ENCODE assay signal across 8 mouse cellular contexts in the genomic region with DNA sequence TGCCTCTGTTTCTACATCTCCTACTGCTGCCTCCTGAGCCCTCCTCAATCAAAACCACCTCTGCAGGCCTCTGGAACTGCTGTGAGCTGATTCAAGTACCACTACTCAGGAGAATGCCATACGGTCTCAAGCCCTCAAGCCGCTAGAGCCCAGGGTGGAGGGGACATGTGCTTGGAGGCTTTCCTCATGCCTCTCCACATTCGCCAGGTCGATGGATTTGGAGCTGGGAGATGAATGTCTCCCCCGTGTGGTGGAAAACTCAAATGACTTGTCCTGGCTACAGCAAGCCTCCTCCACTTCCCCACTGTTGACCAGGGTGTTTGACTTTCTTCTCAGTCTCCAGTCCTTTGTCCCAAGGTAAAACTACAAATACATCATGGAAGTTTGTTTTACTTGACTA. TPM values are rescaled to one million over a fixed set of nuclear protein-coding genes. Genes with fewer than 3 reads are reported as not detected.
DNase-seq lines count a peak whose midpoint lies in the region; ATAC-seq lines count a peak whose summit lies in the region.

No protein-coding gene starts in this region.

- H3K9me3 ChIP-seq in hindbrain, embryonic 10.5 days, result no peaks in the 10 kb centered on the region
- H3K9me3 ChIP-seq in hindbrain, embryonic 12.5 days (replicated peaks), result no peaks in the 10 kb centered on the region
- no peaks in the 10 kb centered on the region for H3K9me3 ChIP-seq in forebrain, embryonic 16.5 days (ENCODE audit: control insufficient read depth, low read length)

- no peak overlapping the region for H3K4me2 ChIP-seq in hindbrain, embryonic 12.5 days (replicated peaks)
- H3K4me2 ChIP-seq in forebrain, embryonic 16.5 days (ENCODE audit: low read length), result no peak overlapping the region

- no peak overlapping the region for H3K9ac ChIP-seq in hindbrain, embryonic 12.5 days
- no peak overlapping the region for H3K9ac ChIP-seq in forebrain, embryonic 16.5 days (replicated peaks; ENCODE audit: low read depth, low read length)

- WGBS in hindbrain, embryonic 10.5 days, result 28% methylated on average over 5 of the region's 5 CpGs
- 25% methylated on average over 5 of the region's 5 CpGs for WGBS in hindbrain, embryonic 12.5 days
- WGBS in forebrain, embryonic 16.5 days, result 18% methylated on average over 5 of the region's 5 CpGs

- peak; percentile 59 for DNase-seq in hindbrain, embryonic 10.5 days (ENCODE audit: low spot score)
- peak; percentile 27 for DNase-seq in CD4-positive helper T cell, adult 2 months (ENCODE audit: low read depth, low spot score)
- DNase-seq in adrenal gland, adult 2 months, result peak; percentile 41
- DNase-seq in layer of hippocampus, postnatal 14 days (ENCODE audit: low spot score in 2 of 2), result peak; percentile 22 to 49
- peak; percentile 46 for DNase-seq in naive thymus-derived CD4-positive, alpha-beta T cell, adult 2 months (ENCODE audit: low read depth)
- DNase-seq in c-Kit-positive CD71-positive TER-119-positive erythroid progenitor cells, embryonic 14.5 days (ENCODE audit: low spot score), result no peak

- no peaks in the 10 kb centered on the region for H3K27me3 ChIP-seq in hindbrain, embryonic 10.5 days (ENCODE audit: insufficient read depth, poor library complexity, severe bottlenecking)
- H3K27me3 ChIP-seq in hindbrain, embryonic 12.5 days, result no peaks in the 10 kb centered on the region
- H3K27me3 ChIP-seq in forebrain, embryonic 16.5 days (replicated peaks; ENCODE audit: control insufficient read depth, insufficient read depth, low read length), result no peaks in the 10 kb centered on the region

- no peak overlapping the region for H3K4me3 ChIP-seq in hindbrain, embryonic 10.5 days
- no peak overlapping the region for H3K4me3 ChIP-seq in hindbrain, embryonic 12.5 days
- no peak overlapping the region for H3K4me3 ChIP-seq in forebrain, embryonic 16.5 days (replicated peaks; ENCODE audit: low read length)

- H3K27ac ChIP-seq in hindbrain, embryonic 10.5 days, result no peak overlapping the region
- H3K27ac ChIP-seq in hindbrain, embryonic 12.5 days, result no peak overlapping the region
- no peak overlapping the region for H3K27ac ChIP-seq in forebrain, embryonic 16.5 days (ENCODE audit: low read length)

- no peaks in the 10 kb centered on the region for H3K4me1 ChIP-seq in hindbrain, embryonic 10.5 days (replicated peaks)
- no peaks in the 10 kb centered on the region for H3K4me1 ChIP-seq in hindbrain, embryonic 12.5 days
- no peaks in the 10 kb centered on the region for H3K4me1 ChIP-seq in forebrain, embryonic 16.5 days (replicated peaks; ENCODE audit: control insufficient read depth, insufficient read depth, low read length)

- ATAC-seq in hindbrain, embryonic 12.5 days (ENCODE audit: low FRiP score), result no peak
- ATAC-seq in forebrain, embryonic 16.5 days, result peak; percentile 47; the same call in 1 of the 2 replicates

- H3K36me3 ChIP-seq in hindbrain, embryonic 10.5 days, result 0 out of 2 replicates have a peak, but pooled peaks cover under 1% of the 10 kb centered on the region
- H3K36me3 ChIP-seq in hindbrain, embryonic 12.5 days, result no peaks in the 10 kb centered on the region
- no peaks in the 10 kb centered on the region for H3K36me3 ChIP-seq in forebrain, embryonic 16.5 days (ENCODE audit: control insufficient read depth, insufficient read depth)

RNA-seq across cellular contexts. Expression of gene Egf, which starts 47.0 kb away (rescaled TPM):
- polyA plus RNA-seq in hindbrain, embryonic 10.5 days (2016; fragmentation: Nextera tagmentation; extraction: Ambion mirVana), result 1.3 and 2.4 TPM in 2 replicates
- 2.2 and 2.9 TPM in 2 replicates for polyA plus RNA-seq in hindbrain, embryonic 12.5 days (2016; fragmentation: Nextera tagmentation; extraction: Ambion mirVana)
- 1 to 10 TPM in 1 of 2 experiments, under 1 TPM in 1; 0.66 to 1.1 TPM for total RNA-seq in adrenal gland, adult 2 months (2021)
- polyA plus RNA-seq in adrenal gland, adult 2 months (2012; rRNA removed), result 0.54 and 1.7 TPM in 2 replicates
- 1.4 and 3.0 TPM in 2 replicates for polyA plus RNA-seq in forebrain, embryonic 16.5 days (2015; fragmentation: Nextera tagmentation; extraction: Ambion mirVana)
- 1 to 10 TPM; 1.5 to 2.4 TPM for total RNA-seq in layer of hippocampus, postnatal 14 days (2021)
